Mouse (Mus musculus): Measurements from ENCODE around the gene Gipc3. TPM values are rescaled to one million over a fixed set of nuclear protein-coding genes. Genes with fewer than 3 reads are reported as not detected.

Gipc3 gene
- total RNA-seq, 2 experiments from 2014 or later = 3.4 to 4.7 TPM

DNA sequence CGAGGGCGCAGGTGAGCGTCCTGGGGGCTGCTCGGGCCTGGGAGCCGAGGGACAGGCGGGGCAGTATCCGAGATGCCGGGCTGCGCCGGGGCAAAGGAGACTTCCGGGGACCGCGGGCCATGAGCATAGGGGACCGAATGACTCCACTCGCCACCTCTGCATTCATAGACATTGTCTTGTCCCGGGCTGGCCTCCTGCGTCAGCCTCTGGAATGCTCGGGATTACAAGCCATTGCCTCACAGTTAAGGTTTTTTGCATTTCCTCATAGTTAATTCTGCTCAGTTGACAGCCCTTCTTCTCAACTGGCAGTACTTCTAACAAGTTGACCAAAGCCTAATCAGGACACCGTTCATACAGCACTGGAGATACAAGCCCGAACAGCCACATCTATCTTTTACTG is 21.6 kb downstream of the Gipc3 start:
- no peak for DNase-seq

DNA sequence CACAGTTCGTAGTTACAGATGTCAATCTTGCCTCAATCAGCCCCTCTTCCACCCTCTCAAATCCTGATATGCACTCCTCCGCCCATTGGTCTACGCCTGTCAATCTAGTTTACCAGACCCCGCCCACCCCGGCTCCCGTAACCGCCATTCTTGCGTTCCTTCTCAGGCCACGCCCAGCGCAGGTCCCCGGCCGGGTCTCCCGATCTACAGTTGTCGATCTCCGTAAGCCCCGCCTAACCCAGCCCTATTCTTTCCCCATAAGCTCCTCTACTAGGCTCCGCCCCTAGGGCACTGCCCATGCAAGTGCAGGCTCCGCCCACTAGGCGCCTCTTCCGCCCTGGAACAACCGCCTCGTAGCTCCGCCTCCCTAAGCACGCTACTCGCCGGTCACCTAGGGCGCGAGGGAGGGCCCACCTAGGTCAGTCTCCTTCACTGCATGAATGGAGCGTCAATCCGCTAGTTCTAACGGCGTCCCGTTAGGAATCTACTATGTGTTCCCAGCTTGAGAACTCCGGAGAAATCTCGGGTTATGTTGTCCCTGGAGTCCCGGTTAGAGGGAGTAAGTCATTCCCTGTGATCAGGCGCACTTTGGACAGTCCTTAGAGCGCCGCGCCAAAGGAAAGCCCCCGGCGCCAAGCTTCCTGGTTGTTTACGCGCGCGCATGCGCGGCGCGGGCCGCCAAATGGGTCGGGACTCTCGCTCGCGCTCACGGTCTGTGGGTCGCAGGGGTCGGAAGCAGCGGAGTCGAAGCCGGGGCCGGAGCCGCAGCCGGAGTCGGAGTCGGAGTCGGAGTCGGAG is 22.3 kb downstream of the Gipc3 start, which contains the start of gene Cactin:
Gene Cactin (plus strand): TSS at position 554 of the 798 bp plus-strand sequence.
- peak; percentile 99 to 100 for DNase-seq

DNA sequence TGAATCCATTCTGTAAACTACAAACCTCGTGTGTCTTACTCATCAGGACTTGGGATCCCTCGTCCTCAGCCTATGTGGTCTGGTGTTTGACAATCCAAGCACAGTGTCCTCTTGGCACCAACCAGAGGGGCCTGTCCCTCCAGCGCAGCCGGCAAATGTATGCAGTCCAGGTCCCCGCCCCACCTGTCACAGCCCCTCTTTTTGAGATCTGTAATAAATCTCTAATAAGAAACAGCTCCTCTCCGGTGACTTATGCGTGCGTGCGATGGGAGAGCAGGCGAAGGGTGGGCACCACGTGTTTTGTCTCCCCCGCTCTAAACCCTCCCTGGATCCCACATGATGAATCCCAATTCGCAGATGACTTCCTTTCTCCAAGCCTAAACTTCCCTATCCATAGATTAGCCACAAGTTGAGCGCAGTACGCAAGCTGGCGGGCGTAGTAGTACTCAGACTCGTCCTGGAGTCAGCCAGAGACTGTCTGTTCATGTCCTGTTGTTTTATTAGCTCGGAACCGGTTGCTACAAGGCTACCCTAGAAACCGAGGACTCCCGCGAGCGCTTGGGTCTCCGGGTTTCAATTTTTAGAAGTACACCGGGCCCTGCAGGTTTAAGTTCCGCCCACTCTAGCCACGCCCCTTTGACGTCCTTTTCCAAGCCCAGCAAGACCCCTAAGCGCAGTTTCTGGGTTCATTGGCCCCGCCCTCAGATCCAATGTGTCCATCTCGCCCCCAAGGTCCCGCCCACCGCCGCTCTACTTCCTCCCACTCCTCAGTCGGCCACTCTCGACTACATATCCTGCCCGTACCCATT is 23.1 kb downstream of the Gipc3 start:
- DNase-seq = no peak

DNA sequence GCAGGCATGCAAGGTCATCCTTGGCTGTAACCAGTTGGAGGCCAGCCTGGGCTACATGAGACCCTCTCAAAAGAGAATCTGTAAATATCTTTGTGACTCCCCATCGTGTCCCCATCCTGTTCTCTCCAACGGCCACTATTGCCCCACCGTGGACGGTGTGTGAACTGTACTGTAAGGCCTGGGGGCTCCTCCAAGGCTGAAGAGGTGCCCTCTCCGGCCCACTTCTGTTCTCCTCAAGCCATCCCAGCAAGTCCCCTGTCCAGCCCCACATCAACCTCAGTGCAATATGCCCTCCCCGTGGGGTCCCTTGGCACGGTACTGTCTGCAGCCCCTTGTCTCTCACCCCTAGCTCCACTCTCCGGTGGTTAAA is 23.8 kb downstream of the Gipc3 start:
- peak in 1 of 2 experiments; percentile 42 for DNase-seq

GRCm38 (mm10) chr10:81318589-81319329 is 24.3 kb downstream of the Gipc3 start:
- DNase-seq = peak in 1 of 2 experiments; percentile 48

GRCm38 (mm10) chr10:81317273-81317672 is 25.8 kb downstream of the Gipc3 start:
- no peak for DNase-seq

GRCm38 (mm10) chr10:81316338-81317060 is 26.6 kb downstream of the Gipc3 start:
- no peak for DNase-seq

DNA sequence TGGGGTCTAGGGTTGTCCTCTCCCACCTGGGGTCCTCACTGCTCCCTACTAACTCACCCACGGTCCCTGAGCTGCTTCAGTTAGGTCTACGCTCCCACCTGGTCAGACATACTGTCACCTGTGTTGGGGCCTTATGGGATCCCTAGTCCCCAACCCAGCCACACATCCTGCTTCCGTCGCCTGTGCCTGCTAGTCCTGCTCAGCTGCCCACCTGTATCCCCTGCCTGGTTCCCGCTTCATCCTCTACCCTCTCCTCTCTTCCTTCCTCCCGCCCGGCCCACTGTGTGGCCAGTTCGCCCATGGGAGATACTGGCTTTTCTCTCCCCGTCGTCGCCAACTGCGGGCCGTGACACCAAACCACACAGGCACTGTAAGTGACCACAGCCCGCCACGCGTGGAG is 27.5 kb downstream of the Gipc3 start:
- DNase-seq = no peak

- no peak for DNase-seq
These were observed 28.9 kb downstream of the Gipc3 start for GRCm38 (mm10) chr10:81314201-81314600.

- no peak for DNase-seq
These were observed 29.5 kb downstream of the Gipc3 start for GRCm38 (mm10) chr10:81313581-81313980.

DNA sequence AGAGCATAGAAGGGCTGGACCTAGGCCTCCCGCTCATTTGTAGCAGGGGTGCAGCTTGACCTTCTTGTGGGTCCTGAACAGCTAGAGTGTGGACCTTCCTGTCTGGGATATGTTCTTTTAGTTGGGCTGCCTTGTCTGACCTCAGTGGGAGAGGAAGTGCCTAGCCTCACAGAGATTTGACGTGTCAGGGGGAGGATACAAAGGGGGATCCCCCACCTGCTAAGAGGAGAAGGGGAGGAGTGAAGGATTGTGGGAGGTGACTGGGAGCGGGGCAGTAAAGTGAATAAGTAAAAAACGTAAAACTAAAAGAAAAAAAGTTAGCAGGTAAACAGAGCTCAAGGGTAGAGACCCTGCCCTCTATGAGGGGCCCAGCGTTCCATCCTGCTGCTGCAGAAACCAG is 33.5 kb downstream of the Gipc3 start:
- DNase-seq = no peak

DNA sequence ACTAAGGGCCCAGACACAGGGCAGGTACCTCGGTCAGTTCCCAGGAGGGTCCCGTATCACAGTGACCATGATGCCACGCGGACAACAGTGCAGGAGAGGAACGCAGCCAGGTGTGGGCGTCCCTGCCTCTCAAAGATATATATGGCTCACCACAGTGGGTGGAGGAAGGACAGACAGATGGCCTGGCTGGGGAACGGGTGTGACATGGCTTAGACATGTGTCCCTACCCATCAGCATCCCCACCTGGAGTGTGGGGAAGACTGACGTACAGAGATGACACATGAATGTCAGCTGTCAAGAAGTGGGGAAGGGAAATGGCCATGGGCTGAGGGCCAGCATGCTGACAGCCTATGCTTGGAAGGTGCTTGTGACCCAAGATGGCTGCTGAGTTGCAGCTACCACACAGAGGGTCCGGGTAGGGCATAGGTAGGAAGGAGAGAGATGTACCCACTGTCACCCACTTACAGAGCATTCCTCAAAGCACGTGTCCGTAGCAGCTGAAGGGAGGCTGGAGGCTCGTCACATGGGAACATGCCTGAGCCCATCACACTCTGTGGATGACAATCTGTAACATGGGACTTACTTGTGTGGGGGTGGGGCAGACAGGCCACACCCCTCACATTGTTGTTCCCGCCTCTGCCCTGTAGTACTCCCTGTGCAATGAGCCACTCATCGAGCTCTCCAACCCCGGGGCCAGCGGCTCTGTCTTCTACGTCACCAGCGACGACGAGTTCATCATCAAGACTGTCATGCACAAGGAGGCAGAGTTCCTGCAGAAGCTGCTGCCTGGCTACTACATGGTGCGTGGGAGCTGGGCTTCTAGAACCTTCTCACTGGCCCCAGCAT is 36.0 kb downstream of the Gipc3 start:
- no peak for DNase-seq

GRCm38 (mm10) chr10:81306173-81306668 is 36.8 kb downstream of the Gipc3 start:
- no peak for DNase-seq

- no peak for DNase-seq
These were observed 37.4 kb downstream of the Gipc3 start for GRCm38 (mm10) chr10:81305663-81306062.

DNA sequence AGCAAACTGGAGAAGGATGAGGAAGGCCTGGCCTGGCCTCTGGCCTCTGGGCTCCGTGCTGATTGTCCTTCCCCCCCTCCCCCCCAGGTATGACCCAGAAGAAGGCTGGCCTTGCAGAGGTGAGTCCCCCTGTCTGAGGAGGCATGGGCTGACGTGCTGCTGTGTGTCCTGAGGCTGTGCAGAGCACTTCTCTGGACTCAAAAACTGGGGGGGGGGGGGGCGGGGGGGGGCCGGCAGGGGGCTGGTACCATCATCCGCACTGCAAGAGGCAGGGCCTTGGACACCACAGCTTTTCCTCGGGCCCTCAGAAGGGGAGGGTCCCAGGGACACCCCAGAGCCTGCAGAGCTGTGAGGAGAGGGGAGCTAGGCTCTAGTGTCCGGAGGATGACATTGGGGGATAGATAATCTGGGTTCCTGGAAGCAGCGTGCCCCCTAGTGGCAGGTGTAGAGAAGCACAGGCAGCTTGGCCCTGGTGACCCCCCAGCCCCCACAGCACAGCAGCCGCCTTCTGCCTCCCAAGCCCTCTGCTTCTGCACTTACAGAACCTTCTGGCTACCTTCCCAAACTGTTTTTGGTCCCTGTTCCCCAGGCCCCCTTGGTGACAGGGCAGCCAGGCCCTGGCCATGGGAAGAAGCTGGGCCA is 38.3 kb downstream of the Gipc3 start:
- peak; percentile 53 to 73 for DNase-seq

DNA sequence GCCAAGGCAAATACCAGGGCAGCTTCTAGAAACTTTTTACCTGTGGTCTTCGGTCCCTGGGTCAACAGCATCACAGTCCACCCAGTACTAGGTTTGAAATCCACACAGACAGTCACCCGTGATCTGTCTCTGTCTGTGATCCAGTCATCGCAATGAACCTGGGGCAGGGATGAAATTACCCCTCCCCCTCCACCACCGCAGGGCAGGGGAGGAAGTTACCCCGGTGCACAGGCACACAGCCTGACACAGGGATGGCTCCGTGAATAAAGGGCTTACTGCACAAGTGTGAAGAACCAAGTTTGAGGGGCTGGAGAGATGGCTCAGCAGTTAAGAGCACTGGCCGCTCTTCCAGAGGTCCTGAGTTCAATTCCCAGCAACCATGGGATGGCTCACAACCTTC is 39.3 kb downstream of the Gipc3 start:
- peak in 1 of 2 experiments; percentile 13 for DNase-seq

DNA sequence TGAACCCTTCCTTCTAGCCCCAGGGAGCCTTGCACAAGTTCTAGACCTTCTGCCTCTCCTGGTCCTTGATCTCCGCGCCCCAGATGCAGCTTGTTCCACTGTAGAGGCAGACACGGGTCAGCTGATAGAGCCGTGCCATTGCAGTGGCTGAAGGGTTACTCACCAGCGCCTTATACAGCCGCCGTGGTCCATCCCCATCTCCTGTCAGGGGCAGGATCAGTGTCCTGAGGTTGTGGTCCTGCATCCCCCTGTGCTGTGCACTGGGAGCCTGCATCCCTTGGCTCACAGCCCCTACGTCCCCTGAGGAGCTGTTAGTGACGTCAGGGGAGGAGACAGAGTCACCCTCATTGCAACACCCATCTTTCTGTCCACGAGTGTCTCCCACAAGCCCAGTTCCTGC is 39.8 kb downstream of the Gipc3 start:
- DNase-seq = peak in 1 of 2 experiments; percentile 44

- peak; percentile 38 to 42 for DNase-seq
These were observed 40.3 kb downstream of the Gipc3 start for GRCm38 (mm10) chr10:81302781-81303218.

GRCm38 (mm10) chr10:81302288-81302687 is 40.8 kb downstream of the Gipc3 start:
- DNase-seq = peak in 1 of 2 experiments; percentile 40

DNA sequence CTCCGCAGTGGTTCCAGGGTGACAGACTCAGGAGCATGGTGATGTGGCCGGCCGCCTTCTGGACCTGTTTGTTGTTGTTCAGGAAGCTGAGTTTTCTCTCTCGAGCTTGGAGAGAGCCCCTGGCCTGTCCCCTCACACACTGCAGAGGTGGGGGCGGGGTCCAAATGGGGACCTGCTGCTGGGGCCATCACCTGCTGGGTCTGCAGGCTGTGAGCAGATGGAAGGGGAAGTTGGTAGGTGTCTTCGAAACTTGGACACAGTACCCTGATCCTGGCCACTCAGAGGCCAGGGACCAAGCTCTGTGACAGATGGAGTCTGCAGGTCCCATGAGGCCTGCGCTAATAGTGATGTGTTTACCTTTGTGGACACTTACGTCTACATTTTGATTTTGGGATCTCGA is 41.7 kb downstream of the Gipc3 start:
- DNase-seq = no peak
